Mouse (Mus musculus): Measurements from ENCODE around the gene Otop3.
"Not testable (repeated sequence)": the region's sequence is repeated elsewhere in the genome, so short reads cannot be mapped to it uniquely, and the experiment has no call there.

Otop3 gene

GRCm38 (mm10) chr11:115366039-115366705, 31.6 kb downstream of the Otop3 start:
- no peak for DNase-seq (ENCODE audit: low read depth, low spot score)

GRCm38 (mm10) chr11:115366706-115367394, 32.3 kb downstream of the Otop3 start:
- no peak for DNase-seq (ENCODE audit: low read depth, low spot score)

- DNase-seq (ENCODE audit: low read depth, low spot score): no peak
Measured at GRCm38 (mm10) chr11:115367395-115367944, 32.9 kb downstream of the Otop3 start, which contains the start of gene Hid1. Hid1 (minus strand) TSS chr11:115367756.

GRCm38 (mm10) chr11:115370368-115370767, 35.8 kb downstream of the Otop3 start:
- no peak for DNase-seq (ENCODE audit: low read depth, low spot score)

- no peak for DNase-seq (ENCODE audit: low read depth, low spot score)
Measured at GRCm38 (mm10) chr11:115371354-115371753, 36.8 kb downstream of the Otop3 start.

GRCm38 (mm10) chr11:115372015-115372414, 37.5 kb downstream of the Otop3 start:
- DNase-seq (ENCODE audit: low read depth, low spot score): no peak

- no peak for DNase-seq (ENCODE audit: low read depth, low spot score)
Measured at GRCm38 (mm10) chr11:115372737-115373136, 38.2 kb downstream of the Otop3 start.

GRCm38 (mm10) chr11:115373805-115374694, 39.5 kb downstream of the Otop3 start:
- DNase-seq (ENCODE audit: low read depth, low spot score): no peak

- no peak for DNase-seq (ENCODE audit: low read depth, low spot score)
Measured at GRCm38 (mm10) chr11:115374695-115375425, 40.3 kb downstream of the Otop3 start.

- DNase-seq (ENCODE audit: low read depth, low spot score): no peak
Measured at GRCm38 (mm10) chr11:115376722-115377121, 42.2 kb downstream of the Otop3 start.

GRCm38 (mm10) chr11:115377254-115377653, 42.7 kb downstream of the Otop3 start:
- DNase-seq (ENCODE audit: low read depth, low spot score): no peak

- no peak for DNase-seq (ENCODE audit: low read depth, low spot score)
Measured at GRCm38 (mm10) chr11:115377854-115378253, 43.3 kb downstream of the Otop3 start.

- DNase-seq (ENCODE audit: low read depth, low spot score): no peak
Measured at GRCm38 (mm10) chr11:115381276-115381675, 46.7 kb downstream of the Otop3 start.

GRCm38 (mm10) chr11:115381743-115382539, 47.4 kb downstream of the Otop3 start, which contains the start of gene Cdr2l:
Cdr2l (plus strand) TSS chr11:115381916.
- no peak for DNase-seq (ENCODE audit: low read depth, low spot score)

GRCm38 (mm10) chr11:115382891-115383290, 48.4 kb downstream of the Otop3 start:
- DNase-seq (ENCODE audit: low read depth, low spot score): no peak

GRCm38 (mm10) chr11:115383701-115384474, 49.4 kb downstream of the Otop3 start:
- no peak for DNase-seq (ENCODE audit: low read depth, low spot score)

- DNase-seq (ENCODE audit: low read depth, low spot score): no peak
Measured at GRCm38 (mm10) chr11:115384587-115384986, 50.1 kb downstream of the Otop3 start.

- DNase-seq (ENCODE audit: low read depth, low spot score): not testable (repeated sequence)
Measured at GRCm38 (mm10) chr11:115386859-115387258, 52.3 kb downstream of the Otop3 start.

- DNase-seq (ENCODE audit: low read depth, low spot score): no peak
Measured at GRCm38 (mm10) chr11:115391358-115391757, 56.8 kb downstream of the Otop3 start.
